Mouse (Mus musculus) bone marrow, adult 2 months (tissue): ENCODE results near the gene Zbtb18.

Experiments used
- CTCF ChIP-seq: fragments of 200-500 bp; IDR thresholded peaks from 2 replicates; pipeline ENCODE4 v1.5.1; 2011; ENCODE audit warnings: low read length, control low read depth; ENCODE audit not compliant: control insufficient read depth, insufficient read depth
- POLR2A ChIP-seq: fragments of 200-500 bp; IDR thresholded peaks from 2 replicates; pipeline ENCODE4 v1.6.1; 2011; ENCODE audit warnings: low read depth, mild to moderate bottlenecking, control low read depth, low read length, borderline replicate concordance; ENCODE audit not compliant: control insufficient read depth

- TF ChIP-seq CTCF (no peak), POLR2A (no peak)
These were observed 15.8 kb downstream of the Zbtb18 start for GRCm38 (mm10) chr1:177457981-177458380.
